Mouse (Mus musculus) liver, embryonic 12.5 days (tissue): Measurements from ENCODE around the gene Uba52. TPM values are rescaled to one million over a fixed set of nuclear protein-coding genes. Genes with fewer than 3 reads are reported as not detected.
A peak's percentile ranks its signal among the peaks of the same experiment; 100 is the strongest.

ENCODE experiments used
- ATAC-seq: fragments of 200-750 bp; cut with Nextera tagmentation; 2 replicates; pipeline ENCODE4 v1.8.0; 2017; ENCODE audit warnings: moderate number of reproducible peaks, mild to moderate bottlenecking, moderate library complexity
- H3K27ac ChIP-seq: fragments of 300-500 bp; sonication (generic); 2 replicates; pipeline ENCODE4 v1.5.1; 2016; ENCODE audit warnings: mild to moderate bottlenecking
- H3K27me3 ChIP-seq: fragments of 300-500 bp; sonication (generic); replicated peaks from 2 replicates; pipeline ENCODE4 v1.6.1; 2016; ENCODE audit warnings: mild to moderate bottlenecking, moderate library complexity
- H3K36me3 ChIP-seq: fragments of 300-500 bp; sonication (generic); 2 replicates; pipeline ENCODE4 v1.6.1; 2016; ENCODE audit warnings: mild to moderate bottlenecking, moderate library complexity
- H3K4me1 ChIP-seq: fragments of 300-500 bp; sonication (generic); 2 replicates; pipeline ENCODE4 v1.6.1; 2016
- H3K4me2 ChIP-seq: fragments of 300-500 bp; sonication (generic); 2 replicates; pipeline ENCODE4 v1.6.1; 2016; ENCODE audit warnings: mild to moderate bottlenecking, moderate library complexity
- H3K4me3 ChIP-seq: fragments of 300-500 bp; sonication (generic); 2 replicates; pipeline ENCODE4 v1.5.1; 2016; ENCODE audit warnings: mild to moderate bottlenecking, moderate library complexity
- H3K9ac ChIP-seq: fragments of 300-500 bp; sonication (generic); 2 replicates; pipeline ENCODE4 v1.6.1; 2016; ENCODE audit warnings: mild to moderate bottlenecking, moderate library complexity
- H3K9me3 ChIP-seq: fragments of 300-500 bp; sonication (generic); replicated peaks from 2 replicates; pipeline ENCODE4 v1.6.1; 2016; ENCODE audit warnings: mild to moderate bottlenecking, moderate library complexity
- WGBS: fragments of 180-500 bp; shearing (Covaris S2); methylation state at CpG from one replicate; pipeline ENCODE4 v1.1.7; 2016; ENCODE audit not compliant: insufficient replicate concordance; 5-methylcytosine and 5-hydroxymethylcytosine counted together
- polyA plus RNA-seq: library from polyadenylated mRNA; unstranded; fragments of >200 nt; fragmentation: Nextera tagmentation; extraction: Ambion mirVana; gene quantifications from 2 replicates; pipeline ENCODE4 v1.2.1, GENCODE M21; 2016

Uba52 gene
- polyA plus RNA-seq, 1 experiment from 2014 or later, result 876 TPM

DNA sequence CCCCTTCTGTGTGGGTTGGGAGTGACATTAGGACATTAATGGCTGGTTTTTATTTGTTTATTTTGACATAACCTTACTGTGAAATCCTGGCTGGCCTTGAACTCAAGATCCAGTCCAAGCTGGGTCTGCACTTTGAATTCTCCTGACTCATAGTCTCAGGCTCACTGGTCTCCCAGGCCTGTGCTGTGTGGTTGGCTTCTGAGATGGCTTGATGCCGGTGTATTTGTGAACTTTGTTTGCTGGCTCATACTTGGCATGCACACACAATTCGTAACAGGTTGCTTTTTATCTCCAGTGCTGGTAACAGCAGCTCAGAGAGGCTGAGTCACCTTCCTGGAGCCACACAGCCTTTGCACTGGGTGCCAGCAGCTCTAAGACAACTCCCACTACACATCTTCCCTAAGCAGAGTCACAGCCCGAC is 19.1 kb upstream of the Uba52 start:
- Histone ChIP-seq H3K4me3 (peak overlapping the region; percentile 34), H3K27ac (peak overlapping the region; percentile 94), H3K9ac (peak overlapping the region; percentile 96), H3K4me2 (peak overlapping the region; percentile 75), H3K4me1 (peaks cover 37% of the 10 kb centered on the region), H3K36me3 (peaks cover 54% of the 10 kb centered on the region), H3K27me3 (no peaks in the 10 kb centered on the region), H3K9me3 (no peaks in the 10 kb centered on the region)
- no peak for ATAC-seq
- WGBS, result 67% methylated on average over 3 of the region's 3 CpGs

DNA sequence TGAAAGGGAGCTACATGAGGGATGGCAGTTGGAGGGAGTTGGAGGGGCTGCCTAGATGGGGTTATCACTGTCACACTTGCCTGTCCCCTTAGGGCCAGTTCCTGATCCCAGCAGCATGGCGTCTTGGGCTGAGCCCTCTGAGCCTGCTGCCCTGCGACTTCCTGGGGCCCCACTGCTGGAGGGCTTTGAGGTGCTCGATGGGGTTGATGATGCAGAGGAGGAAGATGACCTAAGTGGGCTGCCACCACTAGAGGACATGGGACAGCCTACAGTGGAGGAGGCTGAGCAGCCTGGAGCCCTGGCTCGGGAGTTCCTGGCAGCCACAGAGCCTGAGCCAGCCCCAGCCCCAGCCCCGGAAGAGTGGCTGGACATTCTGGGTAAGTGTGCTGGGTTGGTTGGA is 18.7 kb upstream of the Uba52 start:
- H3K27ac ChIP-seq, result peak overlapping the region; percentile 94
- H3K4me2 ChIP-seq, result peak overlapping the region; percentile 75
- H3K36me3 ChIP-seq, result peaks cover 49% of the 10 kb centered on the region
- peak overlapping the region; percentile 96 for H3K9ac ChIP-seq
- H3K9me3 ChIP-seq, result no peaks in the 10 kb centered on the region
- peak overlapping the region; percentile 34 for H3K4me3 ChIP-seq
- peaks cover 37% of the 10 kb centered on the region for H3K4me1 ChIP-seq
- 30% methylated on average over 5 of the region's 5 CpGs for WGBS
- no peaks in the 10 kb centered on the region for H3K27me3 ChIP-seq
- no peak for ATAC-seq

DNA sequence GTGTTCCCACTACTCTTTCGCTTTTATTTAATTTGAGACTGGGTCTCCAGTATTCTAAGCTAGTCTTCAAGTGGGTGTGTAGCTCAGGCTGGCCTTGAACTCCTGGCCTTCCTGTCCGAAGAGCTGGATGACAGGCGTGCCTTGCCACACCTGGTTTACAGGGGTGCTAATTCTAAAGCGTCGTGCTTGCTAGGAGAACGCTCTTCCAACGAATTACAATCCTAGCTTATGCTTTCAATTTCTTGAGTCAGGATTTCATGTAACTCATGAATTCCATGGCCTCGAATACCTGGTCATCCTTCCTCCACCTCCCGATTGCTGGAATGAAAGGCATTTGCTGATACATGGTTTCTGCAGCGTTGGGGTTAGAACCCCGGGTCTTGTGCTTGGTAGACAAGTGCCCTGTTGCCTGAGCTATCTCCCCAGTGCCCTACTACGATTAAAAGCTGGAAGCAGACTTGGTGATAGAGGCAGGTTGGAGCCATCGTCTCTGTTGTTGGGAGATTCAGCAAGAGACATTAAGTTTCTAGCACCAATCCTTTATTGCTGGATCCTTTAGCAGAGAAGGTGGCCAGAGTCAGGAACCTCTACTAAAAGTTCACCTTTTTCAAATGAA is 17.7 kb upstream of the Uba52 start:
- no peak for ATAC-seq
- H3K4me3 ChIP-seq, result peak overlapping the region; percentile 86
- peaks cover 44% of the 10 kb centered on the region for H3K4me1 ChIP-seq
- H3K4me2 ChIP-seq, result peak overlapping the region; percentile 75
- H3K27ac ChIP-seq, result peak overlapping the region; percentile 94
- 12% methylated on average over 13 of the region's 13 CpGs for WGBS
- peak overlapping the region; percentile 96 for H3K9ac ChIP-seq
- no peaks in the 10 kb centered on the region for H3K9me3 ChIP-seq
- peaks cover 39% of the 10 kb centered on the region for H3K36me3 ChIP-seq
- H3K27me3 ChIP-seq, result no peaks in the 10 kb centered on the region

DNA sequence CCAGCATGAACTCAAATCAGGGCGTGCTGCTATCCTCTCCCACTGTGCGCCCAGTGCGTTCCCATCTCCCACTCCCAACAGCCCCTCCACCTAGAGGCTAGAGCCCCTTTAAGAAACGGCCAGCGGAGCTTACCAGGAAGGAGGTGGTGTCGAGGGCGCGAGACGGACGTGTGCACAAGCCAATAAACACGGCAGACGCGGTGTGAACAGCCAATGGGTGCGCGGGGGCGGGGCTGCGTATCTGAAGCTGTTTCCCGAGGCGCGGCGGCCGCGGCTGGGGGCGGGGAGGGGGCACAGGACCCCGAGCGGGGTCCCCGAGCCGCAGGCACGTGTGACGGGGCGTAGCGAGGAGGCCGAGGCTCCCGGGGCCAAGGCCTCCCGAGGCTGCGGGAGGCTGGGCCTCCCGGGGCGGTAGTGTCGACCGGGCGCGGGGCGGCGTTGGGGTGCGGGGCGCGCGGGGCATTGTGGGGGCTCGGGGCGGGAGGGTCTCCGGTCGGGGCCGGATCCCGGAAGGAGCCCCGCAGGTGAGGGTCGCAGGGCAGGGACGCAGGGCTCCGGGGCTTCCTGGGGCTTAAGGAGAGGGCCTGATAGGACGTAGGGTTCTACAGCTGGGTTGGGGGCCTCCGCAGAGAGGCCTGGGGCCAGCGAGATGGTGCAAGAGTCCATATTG is 17.0 kb upstream of the Uba52 start, which contains the start of the genes Fkbp8 and Kxd1:
TSS of gene Fkbp8 (plus strand) at position 213 of the 670 bp plus-strand sequence.
TSS of gene Kxd1 (minus strand) at position 445 of the 670 bp plus-strand sequence.
- peak within 1 kb of the TSS; percentile 75 for H3K4me2 ChIP-seq
- WGBS, result 1% methylated on average over 46 of the region's 61 CpGs
- H3K4me3 ChIP-seq, result peak within 1 kb of the TSS; percentile 86
- peaks cover 45% of the 10 kb centered on the region for H3K4me1 ChIP-seq
- peak; percentile 83 for ATAC-seq
- no peaks in the 10 kb centered on the region for H3K27me3 ChIP-seq
- H3K9me3 ChIP-seq, result no peaks in the 10 kb centered on the region
- H3K9ac ChIP-seq, result peak within 1 kb of the TSS; percentile 96
- H3K27ac ChIP-seq, result peak within 1 kb of the TSS; percentile 94
- peaks cover 32% of the 10 kb centered on the region for H3K36me3 ChIP-seq

DNA sequence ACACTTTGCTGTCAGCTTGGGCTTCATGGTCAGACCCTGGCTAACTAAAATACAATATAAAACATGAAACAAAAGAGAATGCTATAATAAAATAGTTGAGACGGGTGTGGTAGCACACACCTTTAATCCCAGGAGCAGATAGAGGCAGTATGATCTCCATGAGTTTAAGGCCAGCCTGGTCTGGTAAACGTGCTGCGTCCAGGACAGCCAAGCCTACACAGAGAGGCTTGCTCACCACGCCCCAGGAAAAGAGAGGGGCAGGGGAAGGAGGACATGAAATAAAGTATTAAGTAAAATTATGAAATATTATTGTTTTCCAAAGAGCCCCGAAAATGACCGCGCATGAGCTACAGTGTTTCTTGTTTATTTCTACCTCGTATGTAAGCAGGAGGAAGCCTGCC is 16.5 kb upstream of the Uba52 start:
- H3K4me1 ChIP-seq, result peaks cover 49% of the 10 kb centered on the region
- peak overlapping the region; percentile 75 for H3K4me2 ChIP-seq
- no peaks in the 10 kb centered on the region for H3K9me3 ChIP-seq
- peaks cover 27% of the 10 kb centered on the region for H3K36me3 ChIP-seq
- peak overlapping the region; percentile 96 for H3K9ac ChIP-seq
- H3K4me3 ChIP-seq, result peak overlapping the region; percentile 86
- H3K27ac ChIP-seq, result peak overlapping the region; percentile 94
- no peaks in the 10 kb centered on the region for H3K27me3 ChIP-seq
- WGBS, result 3% methylated on average over 8 of the region's 8 CpGs
- peak; percentile 54 for ATAC-seq

DNA sequence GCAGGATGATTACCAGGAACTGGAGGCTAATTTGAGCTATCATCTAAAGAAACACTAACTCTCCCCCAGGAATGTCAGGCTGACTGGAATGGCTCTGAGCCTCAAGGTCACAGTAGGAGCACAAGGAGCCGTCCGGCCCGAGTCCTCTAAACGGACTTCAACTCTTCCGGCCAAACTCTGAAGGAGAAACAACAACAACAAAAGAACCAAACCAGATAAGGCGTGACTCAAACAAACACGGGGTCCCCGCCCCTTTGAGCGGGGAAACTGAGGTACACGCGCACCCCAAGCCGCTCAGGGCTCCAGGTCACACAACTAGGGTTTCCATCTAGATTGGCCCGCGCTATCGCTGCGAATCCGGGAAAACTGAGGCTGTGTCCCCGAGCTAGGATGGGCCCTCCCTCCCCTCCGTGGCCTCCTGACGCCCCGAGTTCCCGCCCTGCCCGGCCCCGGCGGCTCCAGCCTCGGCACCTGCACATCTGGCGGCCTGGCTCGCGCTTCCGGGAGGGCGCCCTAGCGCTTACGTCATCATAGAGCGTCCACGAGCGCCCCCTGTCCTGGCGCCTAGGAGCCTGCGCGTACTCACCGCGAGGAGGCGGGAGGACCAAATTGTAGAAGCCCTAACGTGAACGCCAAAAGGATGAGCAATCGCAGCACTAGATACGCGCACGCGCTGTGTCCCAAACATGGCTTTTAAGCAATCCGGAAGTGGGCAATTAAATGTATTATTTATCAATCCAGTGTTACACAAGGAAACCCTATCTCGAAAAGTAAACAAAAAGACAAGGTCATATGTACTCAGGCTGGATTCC is 12.2 kb upstream of the Uba52 start:
- Histone ChIP-seq H3K4me2 (peak overlapping the region; percentile 76), H3K4me3 (peak overlapping the region; percentile 74), H3K9ac (peak overlapping the region; percentile 81), H3K36me3 (peaks cover 28% of the 10 kb centered on the region), H3K4me1 (peaks cover 39% of the 10 kb centered on the region), H3K27me3 (no peaks in the 10 kb centered on the region), H3K27ac (peak overlapping the region; percentile 88), H3K9me3 (no peaks in the 10 kb centered on the region)
- WGBS, result under 1% methylated on average over 51 of the region's 51 CpGs
- ATAC-seq, result peak; percentile 82

DNA sequence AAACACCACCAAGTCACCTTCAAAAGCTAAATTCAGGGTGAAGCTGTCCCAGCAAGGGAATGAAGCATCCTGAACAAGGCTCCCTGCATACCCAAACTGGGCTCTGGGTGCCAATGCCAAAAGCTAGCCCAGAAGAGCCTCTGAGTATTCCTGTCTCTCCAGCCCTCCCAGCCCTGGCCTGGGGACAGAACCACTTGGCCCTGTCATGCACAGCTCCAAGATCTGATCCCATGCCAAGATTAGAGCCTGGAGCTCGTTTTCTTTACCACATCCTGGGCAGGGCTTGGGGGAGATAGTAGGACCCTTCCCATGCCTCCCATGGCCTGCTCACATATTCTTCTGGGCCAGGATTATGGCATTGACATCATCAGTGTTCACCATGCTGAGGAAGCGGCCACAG is 9.0 kb upstream of the Uba52 start:
- H3K9me3 ChIP-seq, result no peaks in the 10 kb centered on the region
- no peaks in the 10 kb centered on the region for H3K27me3 ChIP-seq
- H3K4me2 ChIP-seq, result no peak overlapping the region
- WGBS, result 40% methylated on average over 2 of the region's 2 CpGs
- no peak overlapping the region for H3K4me3 ChIP-seq
- no peak overlapping the region for H3K9ac ChIP-seq
- H3K36me3 ChIP-seq, result peaks cover 55% of the 10 kb centered on the region
- peaks cover 31% of the 10 kb centered on the region for H3K4me1 ChIP-seq
- H3K27ac ChIP-seq, result peak overlapping the region; percentile 61
- no peak for ATAC-seq

DNA sequence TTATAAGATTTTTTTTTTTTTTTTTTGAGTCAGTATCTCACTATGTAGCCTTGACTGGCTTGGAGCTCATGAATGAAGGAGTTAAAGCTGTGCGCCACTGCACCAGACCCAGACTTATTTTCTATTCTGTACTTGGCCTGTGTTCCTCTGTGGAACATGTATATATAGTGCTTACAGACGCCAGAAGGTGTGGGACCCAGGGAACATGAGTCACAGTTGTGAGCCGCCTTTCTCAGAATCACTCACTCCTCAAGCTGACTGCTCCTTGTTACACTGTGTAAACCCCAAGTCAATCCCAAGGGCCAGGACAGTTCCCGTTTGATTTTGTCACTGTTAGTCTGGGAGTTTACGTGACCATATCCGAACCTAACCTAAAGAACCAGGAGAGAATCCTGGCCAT is 8.4 kb upstream of the Uba52 start:
- Histone ChIP-seq H3K27me3 (no peaks in the 10 kb centered on the region), H3K9ac (no peak overlapping the region), H3K4me2 (no peak overlapping the region), H3K27ac (no peak overlapping the region), H3K9me3 (no peaks in the 10 kb centered on the region), H3K4me1 (peaks cover 31% of the 10 kb centered on the region), H3K36me3 (peaks cover 60% of the 10 kb centered on the region), H3K4me3 (no peak overlapping the region)
- no peak for ATAC-seq
- WGBS, result 86% methylated on average over 6 of the region's 6 CpGs

DNA sequence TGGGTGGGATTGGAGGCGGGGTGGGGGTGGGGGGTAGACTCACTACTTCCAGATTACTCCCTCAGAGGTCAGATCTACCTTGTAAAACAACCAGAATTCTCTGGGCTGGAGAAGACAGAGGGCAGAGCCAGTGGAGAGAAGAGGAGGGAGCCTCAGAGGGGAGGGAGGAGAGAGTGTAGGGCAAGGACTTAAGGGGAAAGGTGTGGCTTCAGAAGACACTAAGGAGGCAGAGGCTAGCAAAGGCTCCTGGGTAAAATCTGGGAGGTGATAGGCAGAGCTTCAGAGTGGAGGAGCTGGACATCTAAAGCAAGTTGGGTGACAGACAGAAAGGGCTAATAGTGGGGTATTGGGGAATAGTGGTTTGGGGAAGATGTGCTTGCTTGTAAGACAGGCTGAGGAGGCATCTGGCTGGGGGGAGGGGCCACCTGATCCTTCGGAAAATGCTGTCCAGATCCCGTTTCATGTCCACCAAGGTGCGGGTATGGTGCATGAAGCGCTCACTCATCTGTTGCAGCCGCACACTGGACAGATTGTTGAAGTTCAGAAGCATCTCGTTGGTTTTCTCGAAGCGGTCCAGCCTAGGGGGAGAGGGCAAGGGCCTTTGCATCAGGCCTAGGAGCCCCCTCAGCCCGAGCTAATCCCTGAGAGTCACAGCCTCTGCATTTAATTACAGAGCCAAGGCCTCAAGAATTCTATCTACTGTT is 7.5 kb upstream of the Uba52 start:
- 80% methylated on average over 10 of the region's 10 CpGs for WGBS
- Histone ChIP-seq H3K36me3 (peaks cover 70% of the 10 kb centered on the region), H3K4me3 (no peak overlapping the region), H3K27ac (0 out of 2 replicates have a peak overlapping the region, but pooled peaks have one; percentile 22), H3K4me2 (no peak overlapping the region), H3K9ac (no peak overlapping the region), H3K4me1 (peaks cover 24% of the 10 kb centered on the region), H3K27me3 (no peaks in the 10 kb centered on the region), H3K9me3 (no peaks in the 10 kb centered on the region)
- ATAC-seq, result 0 out of 2 replicates have a peak, but pooled peaks have one; percentile 23

DNA sequence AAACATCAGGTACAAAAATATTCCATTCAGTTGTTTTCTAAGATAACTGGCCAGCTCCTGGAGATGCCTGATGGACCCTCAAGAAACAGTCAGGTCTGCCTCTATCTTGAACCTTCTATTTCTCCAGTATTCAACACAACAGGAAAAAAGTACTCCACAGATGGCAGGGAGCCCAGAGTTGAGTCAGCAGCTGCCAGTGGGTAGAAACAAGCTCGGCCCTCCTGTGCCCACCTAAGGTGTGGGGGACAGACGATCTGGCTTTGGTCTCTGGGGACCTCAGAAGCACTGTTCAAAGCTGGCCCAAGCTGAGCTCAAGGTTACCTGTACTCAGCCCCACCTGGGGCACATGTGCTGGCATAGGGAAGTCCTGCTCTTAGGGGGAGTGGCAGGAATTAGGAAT is 2.8 kb upstream of the Uba52 start:
- ATAC-seq, result no peak
- H3K27me3 ChIP-seq, result no peaks in the 10 kb centered on the region
- H3K4me1 ChIP-seq, result peaks cover 41% of the 10 kb centered on the region
- H3K9me3 ChIP-seq, result no peaks in the 10 kb centered on the region
- 74% methylated on average over 2 of the region's 2 CpGs for WGBS
- no peak overlapping the region for H3K4me3 ChIP-seq
- peaks cover 66% of the 10 kb centered on the region for H3K36me3 ChIP-seq
- no peak overlapping the region for H3K4me2 ChIP-seq
- no peak overlapping the region for H3K9ac ChIP-seq
- H3K27ac ChIP-seq, result peak overlapping the region; percentile 98; the same call in 1 of the 2 replicates

DNA sequence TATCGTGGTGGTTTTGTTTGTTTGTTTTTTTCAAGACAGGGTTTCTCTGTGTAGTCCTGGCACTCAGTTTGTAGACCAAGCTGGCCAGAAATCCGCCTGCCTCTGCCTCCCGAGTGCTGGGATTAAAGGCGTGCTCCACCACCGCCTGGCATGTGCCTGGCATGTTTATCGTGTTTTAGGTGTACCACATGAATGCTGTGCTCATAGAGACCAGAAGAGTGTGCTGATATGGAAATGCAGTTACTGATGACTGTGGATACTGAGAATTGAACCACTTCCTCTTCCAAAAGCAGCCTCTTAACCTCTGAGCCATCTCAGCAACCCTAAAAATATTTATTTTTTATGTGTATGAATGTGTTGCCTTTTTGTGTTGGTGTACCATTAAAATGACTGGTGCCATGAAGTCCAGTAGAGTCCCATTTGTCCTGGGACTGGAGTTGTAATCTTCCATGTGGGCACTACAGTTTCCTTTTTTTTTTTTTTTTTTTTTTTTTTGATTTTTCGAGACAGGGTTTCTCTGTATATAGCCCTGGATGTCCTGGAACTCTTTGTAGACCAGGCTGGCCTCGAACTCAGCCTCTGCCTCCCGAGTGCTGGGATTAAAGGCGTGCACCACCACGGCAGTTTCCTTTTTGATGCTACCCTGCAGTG is 1.8 kb upstream of the Uba52 start:
- Histone ChIP-seq H3K9ac (peak overlapping the region; percentile 99), H3K4me2 (peak overlapping the region; percentile 84), H3K27me3 (no peaks in the 10 kb centered on the region), H3K27ac (peak overlapping the region; percentile 98), H3K36me3 (peaks cover 66% of the 10 kb centered on the region), H3K9me3 (no peaks in the 10 kb centered on the region), H3K4me3 (peak overlapping the region; percentile 99; the same call in 1 of the 2 replicates), H3K4me1 (peaks cover 43% of the 10 kb centered on the region)
- 66% methylated on average over 11 of the region's 11 CpGs for WGBS
- no peak for ATAC-seq
